Mouse (Mus musculus) embryonic facial prominence, embryonic 14.5 days (tissue): ENCODE measurements around the gene Spop. TPM values are rescaled to one million over a fixed set of nuclear protein-coding genes. Genes with fewer than 3 reads are reported as not detected.
A peak's percentile ranks its signal among the peaks of the same experiment; 100 is the strongest.

Experiments
- ATAC-seq: fragments of 200-750 bp; cut with Nextera tagmentation; 2 replicates; pipeline ENCODE4 v1.8.0; 2017; ENCODE audit warnings: low read depth, moderate number of reproducible peaks, moderate TSS enrichment
- DNase-seq: peaks from one replicate; pipeline ENCODE4 v3.0.0-alpha.2; 2015; ENCODE audit warnings: low spot score
- H3K27ac ChIP-seq: fragments of 300-500 bp; sonication (generic); replicated peaks from 2 replicates; pipeline ENCODE4 v1.5.1; 2014; ENCODE audit warnings: low read depth, mild to moderate bottlenecking, low read length, moderate library complexity
- H3K27me3 ChIP-seq: fragments of 300-500 bp; sonication (generic); replicated peaks from 2 replicates; pipeline ENCODE4 v1.6.1; 2014; ENCODE audit warnings: low read length; ENCODE audit not compliant: control insufficient read depth, insufficient read depth
- H3K36me3 ChIP-seq: fragments of 300-500 bp; sonication (generic); 2 replicates; pipeline ENCODE4 v1.6.1; 2014; ENCODE audit warnings: low read length, mixed read lengths; ENCODE audit not compliant: control insufficient read depth, insufficient read depth
- H3K4me1 ChIP-seq: fragments of 300-500 bp; sonication (generic); 2 replicates; pipeline ENCODE4 v1.6.1; 2014; ENCODE audit warnings: antibody characterized with exemption, low read length; ENCODE audit not compliant: control insufficient read depth, insufficient read depth
- H3K4me2 ChIP-seq: fragments of 300-500 bp; sonication (generic); 2 replicates; pipeline ENCODE4 v1.6.1; 2014; ENCODE audit warnings: low read depth, mild to moderate bottlenecking, low read length, moderate library complexity, mixed read lengths
- H3K4me3 ChIP-seq: fragments of 300-500 bp; sonication (generic); 2 replicates; pipeline ENCODE4 v1.5.1; 2014; ENCODE audit warnings: low read depth, mild to moderate bottlenecking, low read length
- H3K9ac ChIP-seq: fragments of 300-500 bp; sonication (generic); 2 replicates; pipeline ENCODE4 v1.6.1; 2014; ENCODE audit warnings: low read depth, mild to moderate bottlenecking, low read length, moderate library complexity, mixed read lengths
- H3K9me3 ChIP-seq: fragments of 300-500 bp; sonication (generic); 2 replicates; pipeline ENCODE4 v1.6.1; 2016; ENCODE audit warnings: low read length; ENCODE audit not compliant: control insufficient read depth
- WGBS: fragments of 180-500 bp; shearing (Covaris S2); extraction: QIAGEN DNeasy Blood & Tissue Kit; methylation state at CpG from one replicate; pipeline ENCODE4 v1.1.7; 2014; 5-methylcytosine and 5-hydroxymethylcytosine counted together
- polyA plus RNA-seq: library from polyadenylated mRNA; unstranded; fragments of >200 nt; fragmentation: Nextera tagmentation; extraction: Ambion mirVana; gene quantifications from 2 replicates; pipeline ENCODE4 v1.2.1, GENCODE M21; 2014

Spop gene
- polyA plus RNA-seq = 98.3 and 106 TPM in 2 replicates

- H3K4me3 ChIP-seq = peak within 1 kb of the TSS; percentile 75
- DNase-seq (peak; percentile 96), ATAC-seq (peak; percentile 86)
- 2% methylated on average over 41 of the region's 58 CpGs for WGBS
- peaks cover 19% of the 10 kb centered on the region for H3K4me1 ChIP-seq
- H3K9ac ChIP-seq = peak within 1 kb of the TSS; percentile 80
- no peaks in the 10 kb centered on the region for H3K36me3 ChIP-seq
- peak within 1 kb of the TSS; percentile 97 for H3K27ac ChIP-seq
- H3K9me3 ChIP-seq = no peaks in the 10 kb centered on the region
- H3K4me2 ChIP-seq = peak within 1 kb of the TSS; percentile 82
- no peaks in the 10 kb centered on the region for H3K27me3 ChIP-seq
Observed at GRCm38 (mm10) chr11:95413641-95414535, at the start of gene Spop. Gene Spop, plus strand, starts transcription at chr11:95414080.

GRCm38 (mm10) chr11:95364388-95364787 is 49.5 kb upstream of the Spop start:
- Histone ChIP-seq H3K9me3 (no peaks in the 10 kb centered on the region), H3K4me3 (no peak overlapping the region), H3K4me2 (no peak overlapping the region), H3K9ac (no peak overlapping the region), H3K4me1 (peaks cover 4% of the 10 kb centered on the region; the same call in 1 of the 2 replicates), H3K27me3 (no peaks in the 10 kb centered on the region), H3K36me3 (no peaks in the 10 kb centered on the region), H3K27ac (no peak overlapping the region)
- DNase-seq = no peak
- 83% methylated on average over 5 of the region's 5 CpGs for WGBS
- ATAC-seq = no peak

GRCm38 (mm10) chr11:95365596-95365995 is 48.3 kb upstream of the Spop start:
- H3K4me2 ChIP-seq = no peak overlapping the region
- H3K36me3 ChIP-seq = peaks cover 4% of the 10 kb centered on the region; the same call in 1 of the 2 replicates
- no peak overlapping the region for H3K9ac ChIP-seq
- DNase-seq = peak; percentile 50
- H3K4me3 ChIP-seq = no peak overlapping the region
- ATAC-seq = no peak
- H3K27ac ChIP-seq = peak overlapping the region; percentile 66; the same call in 1 of the 2 replicates
- 68% methylated on average over 10 of the region's 10 CpGs for WGBS
- peaks cover 4% of the 10 kb centered on the region; the same call in 1 of the 2 replicates for H3K4me1 ChIP-seq
- no peaks in the 10 kb centered on the region for H3K27me3 ChIP-seq
- H3K9me3 ChIP-seq = no peaks in the 10 kb centered on the region

GRCm38 (mm10) chr11:95366280-95366897 is 47.5 kb upstream of the Spop start:
- no peak overlapping the region for H3K4me2 ChIP-seq
- no peaks in the 10 kb centered on the region for H3K27me3 ChIP-seq
- DNase-seq = peak; percentile 70
- no peaks in the 10 kb centered on the region for H3K9me3 ChIP-seq
- ATAC-seq = peak; percentile 38; the same call in 1 of the 2 replicates
- peaks cover 7% of the 10 kb centered on the region; the same call in 1 of the 2 replicates for H3K36me3 ChIP-seq
- peaks cover 4% of the 10 kb centered on the region; the same call in 1 of the 2 replicates for H3K4me1 ChIP-seq
- peak overlapping the region; percentile 66 for H3K27ac ChIP-seq
- no peak overlapping the region for H3K9ac ChIP-seq
- H3K4me3 ChIP-seq = no peak overlapping the region
- 61% methylated on average over 6 of the region's 6 CpGs for WGBS

GRCm38 (mm10) chr11:95367011-95367735 is 46.7 kb upstream of the Spop start:
- Histone ChIP-seq H3K27ac (peak overlapping the region; percentile 66; the same call in 1 of the 2 replicates), H3K4me1 (peaks cover 4% of the 10 kb centered on the region; the same call in 1 of the 2 replicates), H3K36me3 (peaks cover 13% of the 10 kb centered on the region), H3K27me3 (no peaks in the 10 kb centered on the region), H3K9ac (no peak overlapping the region), H3K4me2 (no peak overlapping the region), H3K9me3 (no peaks in the 10 kb centered on the region), H3K4me3 (no peak overlapping the region)
- WGBS = 73% methylated on average over 8 of the region's 8 CpGs
- ATAC-seq = no peak
- no peak for DNase-seq

GRCm38 (mm10) chr11:95368231-95368823 is 45.6 kb upstream of the Spop start:
- no peaks in the 10 kb centered on the region for H3K9me3 ChIP-seq
- peaks cover 4% of the 10 kb centered on the region; the same call in 1 of the 2 replicates for H3K4me1 ChIP-seq
- no peak overlapping the region for H3K4me3 ChIP-seq
- DNase-seq (no peak), ATAC-seq (no peak)
- H3K27me3 ChIP-seq = no peaks in the 10 kb centered on the region
- no peak overlapping the region for H3K27ac ChIP-seq
- H3K4me2 ChIP-seq = no peak overlapping the region
- WGBS = 87% methylated on average over 8 of the region's 8 CpGs
- peaks cover 25% of the 10 kb centered on the region for H3K36me3 ChIP-seq
- H3K9ac ChIP-seq = no peak overlapping the region

- ATAC-seq (no peak), DNase-seq (no peak)
- Histone ChIP-seq H3K9ac (no peak overlapping the region), H3K36me3 (peaks cover 30% of the 10 kb centered on the region), H3K9me3 (no peaks in the 10 kb centered on the region), H3K4me2 (no peak overlapping the region), H3K4me3 (no peak overlapping the region), H3K4me1 (peaks cover 4% of the 10 kb centered on the region; the same call in 1 of the 2 replicates), H3K27me3 (no peaks in the 10 kb centered on the region), H3K27ac (no peak overlapping the region)
- WGBS = 95% methylated on average over 4 of the region's 4 CpGs
Observed at GRCm38 (mm10) chr11:95368871-95369270, 45.0 kb upstream of the Spop start.
